Mouse (Mus musculus) embryonic facial prominence, embryonic 13.5 days (tissue): ENCODE results near the gene Gm6217. TPM values are rescaled to one million over a fixed set of nuclear protein-coding genes. Genes with fewer than 3 reads are reported as not detected.
"Not testable (repeated sequence)": the region's sequence is repeated elsewhere in the genome, so short reads cannot be mapped to it uniquely, and the experiment has no call there.

Source experiments
- ATAC-seq: fragments of 200-750 bp; cut with Nextera tagmentation; 2 replicates; pipeline ENCODE4 v1.8.0; 2017; ENCODE audit warnings: low read depth; ENCODE audit not compliant: insufficient number of reproducible peaks, insufficient read depth, low FRiP score, low TSS enrichment
- H3K27ac ChIP-seq: fragments of 300-500 bp; sonication (generic); 2 replicates; pipeline ENCODE4 v1.5.1; 2015; ENCODE audit warnings: moderate library complexity, mild to moderate bottlenecking, inconsistent platforms
- H3K27me3 ChIP-seq: fragments of 300-500 bp; sonication (generic); 2 replicates; pipeline ENCODE4 v1.6.1; 2015; ENCODE audit warnings: mild to moderate bottlenecking, inconsistent platforms
- H3K36me3 ChIP-seq: fragments of 300-500 bp; sonication (generic); 2 replicates; pipeline ENCODE4 v1.6.1; 2015; ENCODE audit warnings: mild to moderate bottlenecking, inconsistent platforms
- H3K4me1 ChIP-seq: fragments of 300-500 bp; sonication (generic); 2 replicates; pipeline ENCODE4 v1.6.1; 2015; ENCODE audit warnings: inconsistent platforms
- H3K4me2 ChIP-seq: fragments of 300-500 bp; sonication (generic); 2 replicates; pipeline ENCODE4 v1.6.1; 2015; ENCODE audit warnings: moderate library complexity, mild to moderate bottlenecking, inconsistent platforms
- H3K4me3 ChIP-seq: fragments of 300-500 bp; sonication (generic); 2 replicates; pipeline ENCODE4 v1.5.1; 2015; ENCODE audit warnings: mild to moderate bottlenecking, inconsistent platforms
- H3K9ac ChIP-seq: fragments of 300-500 bp; sonication (generic); 2 replicates; pipeline ENCODE4 v1.6.1; 2015; ENCODE audit warnings: mild to moderate bottlenecking, inconsistent platforms
- H3K9me3 ChIP-seq: fragments of 300-500 bp; sonication (generic); 2 replicates; pipeline ENCODE4 v1.6.1; 2016; ENCODE audit warnings: inconsistent platforms
- WGBS: fragments of 180-500 bp; shearing (Covaris S2); methylation state at CpG from one replicate; pipeline ENCODE4 v1.1.7; 2015; ENCODE audit warnings: mixed read lengths; 5-methylcytosine and 5-hydroxymethylcytosine counted together
- polyA plus RNA-seq: library from polyadenylated mRNA; unstranded; fragments of >200 nt; fragmentation: Nextera tagmentation; extraction: Ambion mirVana; gene quantifications from 2 replicates; pipeline ENCODE4 v1.2.1, GENCODE M21; 2015

Gm6217 gene
- polyA plus RNA-seq: not detected in 2 replicates

DNA sequence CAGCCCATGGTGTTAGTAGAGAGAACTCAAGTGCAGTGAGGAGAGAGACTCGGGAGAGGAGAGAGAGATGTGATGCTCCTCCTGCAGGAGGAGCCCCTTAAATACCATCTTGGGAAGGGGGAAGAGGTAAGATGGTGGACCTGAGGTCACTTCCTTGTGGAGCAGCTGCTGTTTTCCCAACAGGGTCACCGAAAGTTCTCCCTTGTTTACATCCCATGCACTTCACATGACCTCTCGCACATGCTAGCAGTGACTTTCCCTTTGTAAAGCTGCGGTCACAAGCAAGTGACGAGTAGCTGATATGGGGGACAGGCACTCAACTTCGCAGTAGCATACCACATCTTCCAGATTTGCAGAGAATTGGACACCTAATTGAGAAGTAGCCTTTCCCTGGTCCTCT, at the start of gene Gm6217:
Gene Gm6217, minus strand, starts transcription at position 74 of the 400 bp plus-strand sequence.
- H3K36me3 ChIP-seq, H3K27me3 ChIP-seq, H3K27ac ChIP-seq, H3K9ac ChIP-seq, H3K4me1 ChIP-seq, H3K4me3 ChIP-seq, H3K4me2 ChIP-seq, ATAC-seq, H3K9me3 ChIP-seq: not testable (repeated sequence)
- WGBS: no CpG with 5 or more reads among the region's 6 CpGs

DNA sequence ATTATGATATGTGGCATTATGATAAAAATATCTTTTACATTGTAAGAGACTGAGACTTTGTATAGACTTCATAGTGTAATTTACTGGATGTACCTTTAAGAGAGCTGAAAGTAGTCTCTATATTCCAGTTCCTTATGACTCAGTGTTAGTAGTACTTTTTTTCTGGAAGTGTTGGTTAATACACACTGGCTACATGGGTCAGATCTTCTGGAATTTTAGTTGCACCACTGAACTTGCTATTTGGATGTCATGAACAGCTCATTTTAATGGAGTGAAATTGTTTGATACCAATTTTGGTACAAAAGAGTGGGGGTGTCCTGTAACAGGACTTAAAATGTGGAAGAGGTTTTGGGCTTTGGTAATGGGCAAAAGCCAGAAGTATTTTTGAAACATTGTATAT, 46.6 kb upstream of the Gm6217 start:
- ATAC-seq: no peak
- Histone ChIP-seq H3K4me2 (no peak overlapping the region), H3K4me1 (no peaks in the 10 kb centered on the region), H3K36me3 (no peaks in the 10 kb centered on the region), H3K27ac (no peak overlapping the region), H3K9me3 (no peaks in the 10 kb centered on the region), H3K27me3 (no peaks in the 10 kb centered on the region), H3K9ac (no peak overlapping the region), H3K4me3 (no peak overlapping the region)

DNA sequence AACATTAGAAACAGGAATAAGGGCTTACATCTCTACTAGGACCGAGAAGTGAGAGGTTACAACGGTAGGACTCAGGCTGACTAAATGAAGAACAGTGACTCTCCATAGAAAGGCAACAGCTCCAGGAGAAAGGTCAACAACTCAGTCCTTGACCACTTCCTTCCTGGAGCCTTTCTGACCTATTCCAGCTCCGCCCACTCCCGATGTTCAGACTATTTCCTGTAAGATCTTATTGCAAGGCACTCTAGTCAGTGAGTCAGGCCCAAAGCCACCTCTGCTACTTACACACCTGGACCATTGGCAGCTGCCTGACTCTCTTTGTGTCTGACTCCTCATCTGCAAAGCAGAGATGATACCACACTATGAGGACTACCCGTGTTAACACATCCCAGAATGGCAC, 44.6 kb upstream of the Gm6217 start:
- no peak overlapping the region for H3K4me3 ChIP-seq
- H3K9ac ChIP-seq: no peak overlapping the region
- no peaks in the 10 kb centered on the region for H3K4me1 ChIP-seq
- H3K9me3 ChIP-seq: no peaks in the 10 kb centered on the region
- H3K27ac ChIP-seq: no peak overlapping the region
- H3K36me3 ChIP-seq: no peaks in the 10 kb centered on the region
- H3K4me2 ChIP-seq: no peak overlapping the region
- ATAC-seq: no peak
- 71% methylated on average over 5 of the region's 5 CpGs for WGBS
- H3K27me3 ChIP-seq: no peaks in the 10 kb centered on the region

DNA sequence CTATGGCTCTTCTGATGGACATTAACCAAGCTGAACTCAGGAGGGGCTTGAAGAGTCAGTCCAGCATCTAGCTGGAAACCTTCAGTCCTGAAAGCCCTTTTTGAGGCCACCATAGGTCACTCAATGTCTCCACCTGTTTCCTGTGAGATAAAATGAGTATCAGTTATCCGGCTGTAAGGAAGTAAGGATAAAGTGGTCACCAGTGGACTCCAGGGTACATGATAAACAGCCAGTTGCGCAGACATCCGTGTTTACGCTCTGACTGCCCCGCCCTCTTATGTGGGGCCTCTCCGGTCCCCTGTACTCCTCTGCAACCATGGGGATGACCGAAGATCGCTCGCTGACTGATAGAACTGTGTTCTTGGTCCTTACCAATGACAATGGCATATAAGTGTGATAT, 43.1 kb upstream of the Gm6217 start:
- Histone ChIP-seq H3K4me2 (no peak overlapping the region), H3K9me3 (no peaks in the 10 kb centered on the region), H3K36me3 (no peaks in the 10 kb centered on the region), H3K27ac (no peak overlapping the region), H3K27me3 (no peaks in the 10 kb centered on the region), H3K4me1 (no peaks in the 10 kb centered on the region), H3K9ac (no peak overlapping the region), H3K4me3 (no peak overlapping the region)
- 85% methylated on average over 9 of the region's 9 CpGs for WGBS
- ATAC-seq: no peak

DNA sequence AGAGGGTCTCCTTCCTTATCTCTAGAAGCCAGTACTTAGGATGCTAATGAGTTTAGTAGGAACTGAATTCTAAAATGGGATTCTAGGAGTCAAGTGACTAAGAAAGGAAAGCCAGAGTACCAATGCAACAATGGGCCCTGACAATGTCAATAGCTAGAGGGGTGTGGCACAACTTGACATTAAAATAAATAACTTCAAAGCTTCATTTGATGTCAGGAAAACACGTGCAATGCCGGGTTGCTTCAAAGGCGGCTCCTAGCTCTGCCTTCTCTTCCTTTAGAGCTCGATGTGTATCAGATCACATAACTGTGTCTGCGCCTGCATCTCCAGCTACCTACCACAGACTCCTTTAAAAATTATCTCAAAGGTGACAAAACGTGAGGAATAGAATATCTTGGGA, 42.7 kb upstream of the Gm6217 start:
- Histone ChIP-seq H3K27ac (no peak overlapping the region), H3K9me3 (no peaks in the 10 kb centered on the region), H3K27me3 (no peaks in the 10 kb centered on the region), H3K4me1 (no peaks in the 10 kb centered on the region), H3K9ac (no peak overlapping the region), H3K4me2 (no peak overlapping the region), H3K36me3 (no peaks in the 10 kb centered on the region), H3K4me3 (no peak overlapping the region)
- 67% methylated on average over 6 of the region's 6 CpGs for WGBS
- ATAC-seq: no peak

DNA sequence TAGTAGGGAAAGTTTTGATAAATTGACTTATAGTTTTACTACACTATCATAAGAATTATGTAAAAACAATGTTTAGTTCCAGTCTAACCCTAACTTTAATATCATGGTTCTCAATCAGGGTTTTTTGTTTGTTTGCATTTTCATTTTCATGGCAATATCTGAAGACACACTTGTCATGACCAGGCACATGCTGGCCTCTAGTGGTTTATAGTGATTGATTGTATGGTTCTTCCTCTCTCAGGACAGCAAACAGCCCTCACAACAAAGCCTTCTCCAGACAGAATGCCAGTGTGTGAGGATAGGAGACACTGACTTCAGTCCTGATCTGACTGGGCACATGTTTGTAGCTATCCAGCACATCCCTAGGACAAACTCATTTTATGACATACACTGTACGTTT, 42.0 kb upstream of the Gm6217 start:
- no peaks in the 10 kb centered on the region for H3K27me3 ChIP-seq
- WGBS: 90% methylated on average over 1 of the region's 1 CpGs
- no peaks in the 10 kb centered on the region for H3K4me1 ChIP-seq
- no peak overlapping the region for H3K4me3 ChIP-seq
- H3K27ac ChIP-seq: no peak overlapping the region
- ATAC-seq: no peak
- no peaks in the 10 kb centered on the region for H3K9me3 ChIP-seq
- H3K9ac ChIP-seq: no peak overlapping the region
- no peaks in the 10 kb centered on the region for H3K36me3 ChIP-seq
- no peak overlapping the region for H3K4me2 ChIP-seq

DNA sequence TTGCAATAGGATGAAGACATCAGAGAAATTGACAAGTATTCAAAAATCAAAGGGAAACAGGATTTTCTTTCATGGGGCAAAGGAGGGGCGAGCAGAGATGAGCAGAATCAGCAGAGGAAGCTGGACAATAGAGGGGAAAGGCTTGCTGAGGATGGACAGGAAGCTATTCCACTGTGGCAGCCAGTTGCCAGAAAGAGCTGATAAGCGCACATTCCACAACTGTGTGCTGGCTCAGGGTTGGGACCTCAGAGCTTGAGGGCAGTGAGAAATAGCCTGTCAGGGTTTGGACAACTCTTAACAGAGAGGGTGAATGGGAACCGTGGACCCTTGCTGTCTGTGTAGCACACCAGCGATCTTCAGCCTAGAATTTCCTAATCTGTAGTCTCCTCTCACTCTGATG, 40.8 kb upstream of the Gm6217 start:
- H3K27me3 ChIP-seq: no peaks in the 10 kb centered on the region
- no peak for ATAC-seq
- WGBS: 63% methylated on average over 4 of the region's 4 CpGs

DNA sequence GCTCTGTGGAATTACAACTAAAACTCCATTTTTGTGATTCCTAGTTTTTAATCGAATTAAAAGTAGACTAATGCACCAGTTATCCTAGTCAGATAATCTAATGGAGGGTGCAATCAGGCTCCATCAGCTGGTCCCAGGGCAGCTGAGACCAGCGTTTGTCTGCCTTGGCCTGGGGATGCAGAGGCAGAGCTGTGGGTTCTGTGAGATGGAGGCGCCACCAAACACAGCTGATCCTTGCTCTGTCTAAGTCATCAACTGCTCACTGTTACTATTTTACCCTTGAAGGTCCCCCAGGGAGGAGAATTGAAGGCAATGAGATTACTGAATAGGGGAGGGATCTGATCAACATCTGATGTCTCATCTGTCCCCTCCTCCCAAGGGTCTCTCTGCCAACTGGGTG, 35.2 kb upstream of the Gm6217 start:
- H3K27me3 ChIP-seq: no peaks in the 10 kb centered on the region
- no peak overlapping the region for H3K4me3 ChIP-seq
- H3K9me3 ChIP-seq: no peaks in the 10 kb centered on the region
- no peak overlapping the region for H3K27ac ChIP-seq
- H3K36me3 ChIP-seq: no peaks in the 10 kb centered on the region
- ATAC-seq: no peak
- H3K9ac ChIP-seq: no peak overlapping the region
- 66% methylated on average over 3 of the region's 3 CpGs for WGBS
- no peak overlapping the region for H3K4me2 ChIP-seq
- no peaks in the 10 kb centered on the region for H3K4me1 ChIP-seq

More for the DNA sequence above, 40.8 kb upstream of the Gm6217 start:
- Histone ChIP-seq H3K9ac (no peak overlapping the region), H3K9me3 (no peaks in the 10 kb centered on the region), H3K4me3 (no peak overlapping the region), H3K36me3 (no peaks in the 10 kb centered on the region), H3K27ac (no peak overlapping the region), H3K4me2 (no peak overlapping the region), H3K4me1 (no peaks in the 10 kb centered on the region)

DNA sequence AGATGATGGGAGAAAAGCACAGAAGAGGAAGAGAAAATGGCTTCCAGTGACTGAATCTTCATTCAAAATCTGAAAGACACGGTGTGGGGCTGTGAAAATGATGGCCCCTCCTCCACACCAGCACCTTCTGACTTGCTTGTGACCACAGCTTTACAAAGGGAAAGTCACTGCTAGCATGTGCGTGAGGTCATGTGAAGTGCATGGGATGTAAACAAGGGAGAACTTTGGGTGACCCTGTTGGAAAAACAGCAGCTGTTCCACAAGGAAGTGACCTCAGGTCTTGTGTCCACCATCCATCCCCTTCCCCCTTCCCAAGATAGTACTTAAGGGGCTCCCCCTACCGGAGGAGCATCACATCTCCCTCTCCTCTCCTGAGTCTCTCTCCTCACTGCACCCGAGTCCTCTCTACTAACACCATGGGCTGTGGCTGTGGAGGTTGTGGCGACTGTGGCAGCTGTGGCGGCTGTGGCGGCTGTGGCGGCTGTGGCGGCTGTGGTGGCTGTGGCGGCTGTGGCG, 28.7 kb upstream of the Gm6217 start, which contains the start of gene Gm47955:
Gene Gm47955, plus strand, starts transcription at position 417 of the 516 bp plus-strand sequence.
- Histone ChIP-seq H3K27me3 (no peaks in the 10 kb centered on the region), H3K9ac (no peak within 1 kb of the TSS), H3K4me2 (no peak within 1 kb of the TSS), H3K4me1 (no peaks in the 10 kb centered on the region), H3K9me3 (no peaks in the 10 kb centered on the region), H3K4me3 (no peak within 1 kb of the TSS), H3K27ac (no peak within 1 kb of the TSS), H3K36me3 (no peaks in the 10 kb centered on the region)
- 92% methylated on average over 11 of the region's 11 CpGs for WGBS
- no peak for ATAC-seq

DNA sequence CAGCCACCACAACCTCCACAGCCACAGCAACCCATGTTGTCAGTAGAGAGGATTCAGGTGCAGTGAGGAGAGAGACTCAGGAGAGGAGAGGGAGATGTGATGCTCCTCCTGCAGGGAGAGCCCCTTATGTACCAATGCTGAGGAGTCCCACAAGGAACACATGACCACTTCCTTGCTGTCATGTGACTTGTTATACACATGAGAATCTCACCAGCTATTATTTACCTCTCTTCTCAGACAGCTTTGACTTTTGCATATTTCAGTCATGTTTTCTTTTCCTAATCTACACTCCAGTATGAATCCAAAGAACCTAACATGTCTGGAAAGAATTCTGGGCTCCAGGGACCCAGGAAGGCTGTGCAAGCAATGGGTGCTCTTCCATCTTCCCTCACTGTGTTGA, 24.7 kb upstream of the Gm6217 start, which contains the start of gene Gm7544:
Gene Gm7544, minus strand, starts transcription at position 101 of the 400 bp plus-strand sequence.
- H3K36me3 ChIP-seq, H3K27ac ChIP-seq, H3K27me3 ChIP-seq, H3K9ac ChIP-seq, H3K9me3 ChIP-seq, H3K4me2 ChIP-seq, H3K4me1 ChIP-seq, H3K4me3 ChIP-seq, ATAC-seq: not testable (repeated sequence)

DNA sequence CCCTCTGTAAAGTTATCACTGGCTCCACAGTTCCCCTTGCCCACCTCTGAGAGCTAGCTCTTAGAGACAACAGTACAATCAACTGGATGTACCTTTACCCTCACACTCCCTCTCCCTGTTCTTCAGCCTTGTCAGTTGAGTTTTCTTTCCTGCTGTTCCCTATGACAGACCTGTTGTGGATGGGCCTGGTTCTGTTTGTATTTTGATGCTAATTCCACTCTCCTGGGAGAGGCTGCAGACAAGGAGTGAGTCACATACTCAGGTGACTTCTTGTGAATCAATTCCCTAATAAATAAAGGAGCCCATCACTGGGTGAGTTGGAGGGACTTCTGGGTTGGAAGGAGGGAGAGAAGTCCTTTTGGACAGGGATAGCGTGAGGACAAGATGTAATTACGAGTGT, 17.4 kb upstream of the Gm6217 start:
- H3K9me3 ChIP-seq: no peaks in the 10 kb centered on the region
- no peak overlapping the region for H3K4me3 ChIP-seq
- H3K27ac ChIP-seq: no peak overlapping the region
- no peaks in the 10 kb centered on the region for H3K36me3 ChIP-seq
- no peak overlapping the region for H3K4me2 ChIP-seq
- no peak overlapping the region for H3K9ac ChIP-seq
- no peak for ATAC-seq
- H3K27me3 ChIP-seq: no peaks in the 10 kb centered on the region
- WGBS: 88% methylated on average over 2 of the region's 2 CpGs
- no peaks in the 10 kb centered on the region for H3K4me1 ChIP-seq

DNA sequence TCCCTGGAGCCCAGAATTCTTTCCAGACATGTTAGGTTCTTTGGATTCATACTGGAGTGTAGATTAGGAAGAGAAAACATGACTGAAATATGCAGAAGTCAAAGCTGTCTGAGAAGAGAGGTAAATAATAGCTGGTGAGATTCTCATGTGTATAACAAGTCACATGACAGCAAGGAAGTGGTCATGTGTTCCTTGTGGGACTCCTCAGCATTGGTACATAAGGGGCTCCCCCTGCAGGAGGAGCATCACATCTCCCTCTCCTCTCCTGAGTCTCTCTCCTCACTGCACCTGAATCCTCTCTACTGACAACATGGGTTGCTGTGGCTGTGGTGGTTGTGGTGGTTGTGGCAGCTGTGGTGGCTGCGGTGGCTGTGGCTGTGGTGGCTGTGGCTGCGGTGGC, 14.8 kb upstream of the Gm6217 start:
- not testable (repeated sequence) for H3K4me1 ChIP-seq, H3K36me3 ChIP-seq, H3K4me3 ChIP-seq, H3K9me3 ChIP-seq, H3K27ac ChIP-seq, ATAC-seq, H3K27me3 ChIP-seq, H3K4me2 ChIP-seq, H3K9ac ChIP-seq
- WGBS: 95% methylated on average over 2 of the region's 2 CpGs

DNA sequence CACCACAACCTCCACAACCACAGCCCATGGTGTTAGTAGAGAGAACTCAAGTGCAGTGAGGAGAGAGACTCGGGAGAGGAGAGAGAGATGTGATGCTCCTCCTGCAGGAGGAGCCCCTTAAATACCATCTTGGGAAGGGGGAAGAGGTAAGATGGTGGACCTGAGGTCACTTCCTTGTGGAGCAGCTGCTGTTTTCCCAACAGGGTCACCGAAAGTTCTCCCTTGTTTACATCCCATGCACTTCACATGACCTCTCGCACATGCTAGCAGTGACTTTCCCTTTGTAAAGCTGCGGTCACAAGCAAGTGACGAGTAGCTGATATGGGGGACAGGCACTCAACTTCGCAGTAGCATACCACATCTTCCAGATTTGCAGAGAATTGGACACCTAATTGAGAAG, 12.1 kb upstream of the Gm6217 start, which contains the start of gene A030003K21Rik:
Gene A030003K21Rik, minus strand, starts transcription at position 94 of the 400 bp plus-strand sequence.
- H3K4me1 ChIP-seq, ATAC-seq, H3K4me3 ChIP-seq, H3K9ac ChIP-seq, H3K4me2 ChIP-seq, H3K9me3 ChIP-seq, H3K27me3 ChIP-seq, H3K27ac ChIP-seq, H3K36me3 ChIP-seq: not testable (repeated sequence)
- WGBS: no CpG with 5 or more reads among the region's 6 CpGs
